Mouse (Mus musculus) CH12.LX (cell line): ENCODE measurements around the gene Casz1. TPM values are rescaled to one million over a fixed set of nuclear protein-coding genes. Genes with fewer than 3 reads are reported as not detected.

Experiments
- DNase-seq: peaks from one replicate; pipeline ENCODE4 v3.0.0-alpha.2; 2013; ENCODE audit errors: extremely low read depth
- H3K27ac ChIP-seq: 2 replicates; pipeline ENCODE4 v1.5.1; 2012; ENCODE audit warnings: low read depth, mild to moderate bottlenecking, control low read depth, moderate library complexity; ENCODE audit not compliant: insufficient read depth
- H3K27me3 ChIP-seq: replicated peaks from 2 replicates; pipeline ENCODE3; 2012; ENCODE audit warnings: inconsistent platforms
- H3K36me3 ChIP-seq, 2 experiments: replicated peaks in 1 of 2; 2 replicates each; pipeline versions ENCODE3 to v1.6.1; 2012; ENCODE audit warnings: inconsistent platforms in 1 of 2, low read length in 1 of 2, mild to moderate bottlenecking in 1 of 2, mixed read lengths in 1 of 2, moderate library complexity in 1 of 2; ENCODE audit not compliant: control insufficient read depth in 1 of 2, insufficient read depth in 1 of 2
- H3K4me1 ChIP-seq, 2 experiments: 2 replicates each; pipeline ENCODE4 v1.6.1; 2012; ENCODE audit warnings: inconsistent platforms in 1 of 2, moderate library complexity in 1 of 2; ENCODE audit not compliant: insufficient read depth in 2 of 2, control insufficient read depth in 1 of 2
- H3K4me2 ChIP-seq: 2 replicates; pipeline ENCODE4 v1.6.1; 2012; ENCODE audit warnings: low read depth, mild to moderate bottlenecking, control low read depth; ENCODE audit not compliant: poor library complexity, insufficient read depth, severe bottlenecking
- H3K4me3 ChIP-seq, 3 experiments: fragments of 150-350 bp in 1 of 3; sonication (generic) in 1 of 3; replicated peaks in 1 of 3; 2 replicates each; pipeline versions ENCODE3 to v1.5.1; 2011 to 2012; ENCODE audit warnings: low read depth in 2 of 3, low read length in 2 of 3, mild to moderate bottlenecking in 2 of 3, moderate library complexity in 2 of 3, control low read depth in 1 of 3, improper control_type of control experiment in 1 of 3, inconsistent platforms in 1 of 3, mixed read lengths in 1 of 3; ENCODE audit not compliant: poor library complexity in 1 of 3
- H3K79me2 ChIP-seq: replicated peaks from 2 replicates; pipeline ENCODE4 v1.6.1; 2012; ENCODE audit warnings: mild to moderate bottlenecking, moderate library complexity; ENCODE audit not compliant: control insufficient read depth, poor library complexity, insufficient read depth, severe bottlenecking; ENCODE audit errors: extremely low read depth
- H3K9ac ChIP-seq: 2 replicates; pipeline ENCODE4 v1.6.1; 2012; ENCODE audit warnings: low read depth, mild to moderate bottlenecking, control low read depth, moderate library complexity; ENCODE audit not compliant: insufficient read depth
- H3K9me3 ChIP-seq: replicated peaks from 2 replicates; pipeline ENCODE3; 2012; ENCODE audit warnings: low read length, inconsistent platforms, mixed read lengths
- BHLHE40 ChIP-seq: IDR thresholded peaks from 2 replicates; pipeline ENCODE4 v1.6.1; 2011; ENCODE audit warnings: mild to moderate bottlenecking, low read depth, low read length, improper control_type of control experiment
- CHD2 ChIP-seq: IDR thresholded peaks from 2 replicates; pipeline ENCODE4 v1.6.1; 2011; ENCODE audit warnings: low read length, improper control_type of control experiment
- CTCF ChIP-seq, 2 experiments: IDR thresholded peaks in 1 of 2; conservative IDR thresholded peaks in 1 of 2; 2 replicates each; pipeline ENCODE4 v1.5.1; 2011 to 2012; ENCODE audit warnings: low read depth in 2 of 2, low read length in 2 of 2, improper control_type of control experiment in 1 of 2, inconsistent platforms in 1 of 2, mild to moderate bottlenecking in 1 of 2, moderate library complexity in 1 of 2
- E2F4 ChIP-seq: IDR thresholded peaks from 2 replicates; pipeline ENCODE4 v1.6.1; 2011; ENCODE audit warnings: low read depth, low read length, improper control_type of control experiment; ENCODE audit not compliant: insufficient replicate concordance
- HCFC1 ChIP-seq: IDR thresholded peaks from 2 replicates; pipeline ENCODE4 v1.6.1; 2012; ENCODE audit warnings: low read depth, mild to moderate bottlenecking, inconsistent platforms, low read length, improper control_type of control experiment
- JUND ChIP-seq: conservative IDR thresholded peaks from 2 replicates; pipeline ENCODE4 v1.6.1; 2011; ENCODE audit warnings: low read depth, low read length, improper control_type of control experiment
- MXI1 ChIP-seq: IDR thresholded peaks from 2 replicates; pipeline ENCODE4 v1.6.1; 2011; ENCODE audit warnings: mild to moderate bottlenecking, low read depth, low read length, improper control_type of control experiment
- TBP ChIP-seq: conservative IDR thresholded peaks from 2 replicates; pipeline ENCODE4 v1.6.1; 2011; ENCODE audit warnings: low read depth, low read length, improper control_type of control experiment
- UBTF ChIP-seq: IDR thresholded peaks from 2 replicates; pipeline ENCODE4 v1.6.1; 2012; ENCODE audit warnings: low read depth, mild to moderate bottlenecking, inconsistent platforms, low read length, improper control_type of control experiment, moderate library complexity
- ZC3H11A ChIP-seq: IDR thresholded peaks from 2 replicates; pipeline ENCODE4 v1.6.1; 2012; ENCODE audit warnings: low read depth, mild to moderate bottlenecking, inconsistent platforms, low read length, improper control_type of control experiment
- dilution Hi-C: fragments of 300-500 bp; cut with MboI; formaldehyde crosslinking; loops from 2 replicates; pipeline ENCODE4 v1.14.3; 2020; ENCODE audit warnings: low sequenced_read_pairs; ENCODE audit not compliant: extremely low pct_unique_long_range_greater_than_20kb, extremely low pct_ligation_motif_present
- in situ Hi-C: fragments of 300-500 bp; cut with MboI; formaldehyde crosslinking; loops from 3 replicates; pipeline ENCODE4 v1.14.3; 2019; ENCODE audit warnings: low sequenced_read_pairs, low pct_ligation_motif_present, low pct_unique_long_range_greater_than_20kb, mixed read lengths
- polyA plus RNA-seq: library from polyadenylated mRNA; unstranded; fragments of >175 nt; gene quantifications from 2 replicates; pipeline ENCODE4 v1.2.1, GENCODE M21; 2012; ENCODE audit warnings: low read depth; ENCODE audit not compliant: insufficient read length
- total RNA-seq, 2 experiments: library from RNA; depleted of rRNA; stranded (reverse); fragments of 300-350 nt in 1 of 2; fragments of >200 nt in 1 of 2; gene quantifications; 2 replicates each; pipeline ENCODE4 v1.2.3; 2012 to 2014

Casz1 gene
- total and polyA plus RNA-seq, 3 experiments: 0.12 to 0.36 (median 0.17) TPM

DNA sequence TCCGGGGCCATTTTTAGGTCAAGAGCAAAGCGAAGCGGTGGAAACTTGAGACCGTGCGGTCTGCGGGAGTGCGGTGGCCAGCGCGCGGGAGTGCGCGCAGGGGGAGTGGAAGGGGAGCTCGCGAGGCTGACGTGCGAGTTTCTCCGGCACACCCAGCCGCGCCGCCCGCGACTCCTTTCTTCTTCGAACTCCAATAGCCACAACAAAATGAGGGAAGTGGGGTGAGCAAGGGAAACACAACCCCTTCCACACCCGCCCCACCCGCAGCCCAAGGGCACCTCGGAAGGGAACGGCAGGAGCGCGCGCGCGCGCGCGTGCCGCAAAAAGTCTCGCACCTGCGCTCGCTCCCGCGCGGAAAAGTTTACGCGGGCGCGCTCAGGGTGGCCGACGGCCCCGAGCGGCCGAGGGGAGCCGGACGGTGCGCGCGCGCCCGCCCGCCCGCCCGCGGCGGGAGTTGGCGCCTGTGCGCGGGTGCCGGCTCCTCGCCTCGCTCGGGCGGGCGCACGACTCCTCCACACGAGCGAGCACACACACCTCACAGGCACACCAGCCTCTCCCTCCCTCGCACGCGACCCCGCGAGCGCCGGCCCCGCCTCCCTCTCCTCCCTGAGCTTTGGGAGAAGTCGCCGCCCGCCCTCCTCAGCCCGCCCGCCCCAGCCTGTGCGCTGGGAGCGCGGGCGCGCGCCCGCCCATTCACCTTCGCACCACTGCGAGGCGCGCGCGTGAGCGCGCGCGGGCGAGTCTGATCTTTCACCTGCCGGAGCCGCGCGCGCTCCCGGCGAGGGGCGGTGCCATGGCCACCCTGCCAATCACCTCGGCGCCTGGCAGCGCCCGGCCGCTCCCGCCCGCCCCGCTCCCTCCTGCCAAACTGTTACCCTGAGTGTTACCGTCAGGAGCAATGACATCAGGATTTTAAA is 96.3 kb downstream of the Casz1 start:
- in situ Hi-C loops: no loop called here
- Histone ChIP-seq H3K4me1 (peaks cover 6 to 15% of the 10 kb centered on the region in 2 experiments), H3K27ac (no peak overlapping the region)
- no peak for TF ChIP-seq TBP
- TF ChIP-seq BHLHE40: peak; percentile 40
- TF ChIP-seq, all 38 proteins: peak for 1
- H3K36me3 ChIP-seq: no peaks in the 10 kb centered on the region
- no peaks in the 10 kb centered on the region for H3K79me2 ChIP-seq
- peak overlapping the region; percentile 68; the same call in 1 of the 2 replicates for H3K9ac ChIP-seq
- peak; percentile 34 for DNase-seq
- H3K27me3 ChIP-seq: peaks cover 92% of the 10 kb centered on the region
- peak overlapping the region; percentile 51 to 80 (median 55) for H3K4me3 ChIP-seq
- peak overlapping the region; percentile 94 for H3K4me2 ChIP-seq
- peaks cover 6% of the 10 kb centered on the region for H3K9me3 ChIP-seq
- dilution Hi-C loops: no loop called here

DNA sequence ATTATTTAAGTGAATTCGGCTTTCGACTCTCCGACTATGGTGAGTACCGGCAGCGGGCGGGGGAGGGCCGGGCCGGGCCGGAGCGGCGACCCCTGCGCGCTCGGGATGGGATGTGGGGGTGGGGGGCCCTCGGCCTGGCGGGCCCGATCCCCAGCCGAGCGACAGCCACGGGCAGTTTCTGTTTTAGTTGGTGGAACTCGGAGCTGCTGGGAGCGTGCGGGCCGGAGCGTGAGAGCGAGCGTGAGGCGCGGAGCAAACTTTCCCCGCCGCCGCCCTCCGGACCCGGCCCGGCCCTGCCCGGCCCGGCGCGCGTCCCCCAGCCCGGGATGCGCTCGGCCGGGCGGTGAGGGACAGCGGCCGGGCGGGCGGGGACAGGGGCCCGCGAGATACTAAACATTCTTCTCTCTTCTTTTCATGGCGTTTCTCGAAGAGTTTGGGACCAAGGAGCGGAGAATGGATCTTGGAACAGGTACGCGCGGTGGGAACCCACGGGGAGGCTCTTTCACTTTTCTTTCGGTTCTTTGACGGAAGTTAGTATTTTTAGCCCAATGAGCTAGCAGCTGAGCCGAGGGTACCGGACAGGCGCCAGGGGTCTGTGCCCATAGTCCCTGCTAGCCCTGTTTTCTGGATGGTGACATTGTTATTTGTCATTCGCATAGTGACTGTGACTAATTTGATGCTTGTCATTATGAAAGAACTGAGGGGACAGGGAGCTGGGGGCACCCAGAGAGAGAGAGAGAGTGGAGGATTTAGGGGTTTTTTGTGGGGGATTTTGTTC is 97.2 kb downstream of the Casz1 start:
- Histone ChIP-seq H3K36me3 (no peaks in the 10 kb centered on the region), H3K4me1 (peaks cover 6 to 15% of the 10 kb centered on the region in 2 experiments), H3K27ac (no peak overlapping the region), H3K4me2 (peak overlapping the region; percentile 94), H3K4me3 (peak overlapping the region; percentile 51 to 80 (median 55)), H3K9ac (peak overlapping the region; percentile 68), H3K27me3 (peaks cover 92% of the 10 kb centered on the region), H3K9me3 (peaks cover 6% of the 10 kb centered on the region), H3K79me2 (no peaks in the 10 kb centered on the region)
- in situ Hi-C loops: no loop called here
- TF ChIP-seq UBTF (peak; percentile 57; the same call in 1 of the 2 replicates), MXI1 (no peak; the same call in 1 of the 2 replicates), CHD2 (no peak), ZC3H11A (no peak), E2F4 (no peak), CTCF (conservative IDR thresholded peaks at IDR 0.05 in 1 of 2, IDR thresholded peaks at IDR 0.05 in 1 of 2; ENCODE audit: low read depth in 2 of 2, low read length in 2 of 2) (no peak), BHLHE40 (peak; percentile 27; the same call in 1 of the 2 replicates), JUND (no peak), HCFC1 (no peak)
- dilution Hi-C loops: no loop called here
- DNase-seq: no peak
